Mouse (Mus musculus): ENCODE results near the gene P2rx7.

DNA sequence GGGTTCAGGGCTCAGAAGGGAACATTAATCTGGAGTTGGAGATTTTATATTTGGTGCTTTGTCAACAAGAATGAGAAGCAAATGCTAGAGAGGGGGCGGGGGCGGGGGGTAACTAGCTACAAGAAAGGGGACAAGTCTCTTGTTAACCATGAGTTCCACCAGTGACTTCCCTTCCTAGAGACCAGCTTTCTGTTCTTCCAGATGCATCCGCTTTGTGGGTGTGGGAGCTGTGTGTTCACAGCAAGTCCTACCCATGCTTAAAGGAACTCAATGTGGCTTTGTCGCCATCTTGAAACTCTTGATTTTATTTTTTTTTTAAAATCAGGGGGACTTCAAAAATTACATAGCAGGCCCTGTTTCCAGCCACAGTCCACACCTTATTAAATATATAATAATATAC lies 4.2 kb upstream of the P2rx7 start:
- TF ChIP-seq CTCF (IDR thresholded peaks at IDR 0.05; ENCODE audit: control insufficient read depth, insufficient read depth, low read length), result no peak
- no peak for TF ChIP-seq POLR2A (IDR thresholded peaks at IDR 0.05; ENCODE audit: borderline replicate concordance, control insufficient read depth, low read depth, low read length)
